Mouse (Mus musculus) heart, embryonic 11.5 days (tissue): Measurements from ENCODE around the gene Plekho2. TPM values are rescaled to one million over a fixed set of nuclear protein-coding genes. Genes with fewer than 3 reads are reported as not detected.

ENCODE experiments used
- polyA plus RNA-seq: library from polyadenylated mRNA; unstranded; fragments of >200 nt; fragmentation: Nextera tagmentation; extraction: Ambion mirVana; gene quantifications from 2 replicates; pipeline ENCODE4 v1.2.1, GENCODE M21; 2014

Plekho2 gene
- polyA plus RNA-seq, 1 experiment from 2014 or later: 11.9 TPM

Other genes with a start within 250 kb of the Plekho2 start
- 6.3 and 6.9 TPM in 2 replicates for gene Pdcd7, start 233.9 kb downstream of the Plekho2 start, polyA plus RNA-seq
- gene Ubap1l, start 219.0 kb downstream of the Plekho2 start, polyA plus RNA-seq: 0.23 and 0.73 TPM in 2 replicates
- 0.94 and 2.1 TPM in 2 replicates for gene Kbtbd13, start 188.4 kb downstream of the Plekho2 start, polyA plus RNA-seq
- gene Rasl12, start 181.5 kb downstream of the Plekho2 start, polyA plus RNA-seq: 2.2 and 2.5 TPM in 2 replicates
- not detected in 2 replicates for gene Slc51b, start 157.1 kb downstream of the Plekho2 start, polyA plus RNA-seq
- gene Mtfmt, start 144.3 kb downstream of the Plekho2 start, polyA plus RNA-seq: 13.6 and 15.3 TPM in 2 replicates
- gene Spg21, start 119.1 kb downstream of the Plekho2 start, polyA plus RNA-seq: 62.6 and 68.8 TPM in 2 replicates
- gene Ankdd1a, start 59.8 kb downstream of the Plekho2 start, polyA plus RNA-seq: not detected in 2 replicates
- gene Pif1, start 7.1 kb upstream of the Plekho2 start, polyA plus RNA-seq: 7.6 and 9.5 TPM in 2 replicates
- gene Rbpms2, start 49.6 kb upstream of the Plekho2 start, polyA plus RNA-seq: 154 and 160 TPM in 2 replicates
- 191 and 256 TPM in 2 replicates for gene Oaz2, start 88.0 kb upstream of the Plekho2 start, polyA plus RNA-seq
- 5.1 and 8.1 TPM in 2 replicates for gene Zfp609, start 247.5 kb upstream of the Plekho2 start, polyA plus RNA-seq